Mouse (Mus musculus) myocyte (in vitro differentiated cells): ENCODE measurements around the gene Nrde2. TPM values are rescaled to one million over a fixed set of nuclear protein-coding genes. Genes with fewer than 3 reads are reported as not detected.

ENCODE experiments used
- H3K27me3 ChIP-seq: one replicate; pipeline ENCODE4 v1.6.1; 2011; ENCODE audit not compliant: control insufficient read depth, insufficient read depth, insufficient read length
- H3K36me3 ChIP-seq: one replicate; pipeline ENCODE4 v1.6.1; 2011; ENCODE audit not compliant: control insufficient read depth, insufficient read depth
- H3K4me2 ChIP-seq: one replicate; pipeline ENCODE4 v1.6.1; 2011; ENCODE audit warnings: low read depth, control low read depth
- H3K4me3 ChIP-seq: one replicate; pipeline ENCODE4 v1.5.1; 2011; ENCODE audit warnings: mild to moderate bottlenecking, control low read depth, moderate library complexity
- H3K79me2 ChIP-seq: one replicate; pipeline ENCODE4 v1.6.1; 2011; ENCODE audit not compliant: control insufficient read depth, insufficient read depth
- H3ac ChIP-seq: one replicate; pipeline ENCODE4 v1.6.1; 2011; ENCODE audit not compliant: control insufficient read depth, insufficient read length
- CEBPB ChIP-seq: IDR thresholded peaks from 2 replicates; pipeline ENCODE4 v1.6.1; 2011; ENCODE audit warnings: mild to moderate bottlenecking, moderate library complexity; ENCODE audit not compliant: poor library complexity, insufficient read depth, severe bottlenecking
- E2F4 ChIP-seq: IDR thresholded peaks from one replicate; pipeline ENCODE4 v1.6.1; 2011; ENCODE audit warnings: mild to moderate bottlenecking, control low read depth, moderate library complexity; ENCODE audit not compliant: insufficient read depth
- MAX ChIP-seq: IDR thresholded peaks from one replicate; pipeline ENCODE4 v1.6.1; 2011; ENCODE audit warnings: low read depth, mild to moderate bottlenecking, control low read depth
- MYOD1 ChIP-seq, 3 experiments: IDR thresholded peaks; one replicate each; pipeline ENCODE4 v1.6.1; 2011; ENCODE audit warnings: control low read depth in 2 of 3, low read depth in 2 of 3, mild to moderate bottlenecking in 2 of 3, moderate library complexity in 1 of 3; ENCODE audit not compliant: insufficient read length in 2 of 3, control insufficient read depth in 1 of 3
- MYOG ChIP-seq, 3 experiments: IDR thresholded peaks; one replicate each; pipeline ENCODE4 v1.6.1; 2011; ENCODE audit warnings: control low read depth in 2 of 3, low read depth in 2 of 3, mild to moderate bottlenecking in 2 of 3; ENCODE audit not compliant: insufficient read length in 2 of 3, control insufficient read depth in 1 of 3, insufficient read depth in 1 of 3
- POLR2A ChIP-seq: IDR thresholded peaks from one replicate; pipeline ENCODE4 v1.6.1; 2011; ENCODE audit warnings: low read depth, mild to moderate bottlenecking, control low read depth, moderate library complexity; ENCODE audit not compliant: insufficient read length
- POLR2AphosphoS2 ChIP-seq: IDR thresholded peaks from one replicate; pipeline ENCODE4 v1.6.1; 2011; ENCODE audit warnings: low read depth, control low read depth; ENCODE audit not compliant: insufficient read length
- REST ChIP-seq: IDR thresholded peaks from one replicate; pipeline ENCODE4 v1.6.1; 2011; ENCODE audit warnings: mild to moderate bottlenecking, control low read depth, moderate library complexity; ENCODE audit not compliant: insufficient read depth, insufficient read length
- SRF ChIP-seq: IDR thresholded peaks from one replicate; pipeline ENCODE4 v1.6.1; 2011; ENCODE audit warnings: low read depth; ENCODE audit not compliant: control insufficient read depth, insufficient read length
- TCF12 ChIP-seq: IDR thresholded peaks from one replicate; pipeline ENCODE4 v1.6.1; 2011; ENCODE audit warnings: mild to moderate bottlenecking, control low read depth; ENCODE audit not compliant: poor library complexity, insufficient read depth, severe bottlenecking
- TCF3 ChIP-seq: IDR thresholded peaks from one replicate; pipeline ENCODE4 v1.6.1; 2011; ENCODE audit warnings: low read depth, control low read depth; ENCODE audit not compliant: insufficient read length
- USF1 ChIP-seq: IDR thresholded peaks from one replicate; pipeline ENCODE4 v1.6.1; 2011; ENCODE audit warnings: low read depth, mild to moderate bottlenecking, control low read depth, moderate library complexity
- polyA plus RNA-seq: library from polyadenylated mRNA; unstranded; fragments of >200 nt; fragmentation: generic; extraction: Trizol; gene quantifications from one replicate; pipeline ENCODE4 v1.2.1, GENCODE M21; 2012; ENCODE audit warnings: missing spikeins

Gene Nrde2
- polyA plus RNA-seq, 1 experiment, result 9.3 TPM

GRCm38 (mm10) chr12:100182676-100183075, 23.2 kb upstream of the Nrde2 start:
- H3K36me3 ChIP-seq, result no peaks in the 10 kb centered on the region
- no peak overlapping the region for H3K4me2 ChIP-seq
- no peaks in the 10 kb centered on the region for H3K79me2 ChIP-seq
- no peak overlapping the region for H3K4me3 ChIP-seq
- no peak overlapping the region for H3ac ChIP-seq
- TF ChIP-seq MAX, result no peak
- TF ChIP-seq POLR2A, result no peak
- no peaks in the 10 kb centered on the region for H3K27me3 ChIP-seq

GRCm38 (mm10) chr12:100180802-100181201, 21.3 kb upstream of the Nrde2 start:
- H3K4me3 ChIP-seq, result no peak overlapping the region
- no peaks in the 10 kb centered on the region for H3K27me3 ChIP-seq
- no peak overlapping the region for H3ac ChIP-seq
- no peaks in the 10 kb centered on the region for H3K36me3 ChIP-seq
- no peak for TF ChIP-seq POLR2AphosphoS2
- no peak for TF ChIP-seq MAX
- no peak for TF ChIP-seq MYOD1 (IDR thresholded peaks at IDR 0.05; ENCODE audit: control insufficient read depth in 1 of 3, insufficient read length in 2 of 3, low read depth in 2 of 3)
- TF ChIP-seq TCF3, result no peak
- TF ChIP-seq REST, result no peak
- no peak for TF ChIP-seq CEBPB
- no peak for TF ChIP-seq E2F4
- TF ChIP-seq POLR2A, result no peak
- TF ChIP-seq TCF12, result no peak
- TF ChIP-seq USF1, result no peak
- no peak for TF ChIP-seq MYOG (IDR thresholded peaks at IDR 0.05; ENCODE audit: control insufficient read depth in 1 of 3, insufficient read depth in 1 of 3, insufficient read length in 2 of 3, low read depth in 2 of 3)
- no peak for TF ChIP-seq SRF
- H3K79me2 ChIP-seq, result no peaks in the 10 kb centered on the region
- H3K4me2 ChIP-seq, result no peak overlapping the region

GRCm38 (mm10) chr12:100178898-100179440, 19.5 kb upstream of the Nrde2 start:
- Histone ChIP-seq H3K36me3 (no peaks in the 10 kb centered on the region), H3K79me2 (no peaks in the 10 kb centered on the region), H3K4me3 (no peak overlapping the region), H3K27me3 (no peaks in the 10 kb centered on the region), H3K4me2 (no peak overlapping the region), H3ac (no peak overlapping the region)
- TF ChIP-seq USF1, result no peak
- no peak for TF ChIP-seq E2F4
- TF ChIP-seq CEBPB, result no peak
- TF ChIP-seq POLR2A, result no peak
- no peak for TF ChIP-seq MYOD1 (IDR thresholded peaks at IDR 0.05; ENCODE audit: control insufficient read depth in 1 of 3, insufficient read length in 2 of 3, low read depth in 2 of 3)
- no peak for TF ChIP-seq MYOG (IDR thresholded peaks at IDR 0.05; ENCODE audit: control insufficient read depth in 1 of 3, insufficient read depth in 1 of 3, insufficient read length in 2 of 3, low read depth in 2 of 3)

GRCm38 (mm10) chr12:100176469-100177056, 17.1 kb upstream of the Nrde2 start:
- Histone ChIP-seq H3ac (no peak overlapping the region), H3K4me2 (no peak overlapping the region), H3K79me2 (no peaks in the 10 kb centered on the region), H3K27me3 (no peaks in the 10 kb centered on the region), H3K4me3 (no peak overlapping the region), H3K36me3 (no peaks in the 10 kb centered on the region)
- no peak for TF ChIP-seq E2F4
- TF ChIP-seq TCF3, result no peak
- no peak for TF ChIP-seq POLR2AphosphoS2
- no peak for TF ChIP-seq POLR2A
- TF ChIP-seq MAX, result no peak
- no peak for TF ChIP-seq REST
- TF ChIP-seq MYOG (IDR thresholded peaks at IDR 0.05; ENCODE audit: control insufficient read depth in 1 of 3, insufficient read depth in 1 of 3, insufficient read length in 2 of 3, low read depth in 2 of 3), result no peak
- no peak for TF ChIP-seq CEBPB
- TF ChIP-seq SRF, result no peak
- no peak for TF ChIP-seq MYOD1 (IDR thresholded peaks at IDR 0.05; ENCODE audit: control insufficient read depth in 1 of 3, insufficient read length in 2 of 3, low read depth in 2 of 3)
- TF ChIP-seq USF1, result no peak
- TF ChIP-seq TCF12, result no peak

- Histone ChIP-seq H3K36me3 (no peaks in the 10 kb centered on the region), H3ac (no peak overlapping the region), H3K79me2 (no peaks in the 10 kb centered on the region), H3K27me3 (no peaks in the 10 kb centered on the region), H3K4me3 (no peak overlapping the region), H3K4me2 (no peak overlapping the region)
- no peak for TF ChIP-seq POLR2AphosphoS2
- no peak for TF ChIP-seq TCF3
Measured at GRCm38 (mm10) chr12:100172481-100172880, 13.0 kb upstream of the Nrde2 start.
